Mouse (Mus musculus): ENCODE results near the gene 1600014C10Rik. TPM values are rescaled to one million over a fixed set of nuclear protein-coding genes. Genes with fewer than 3 reads are reported as not detected.

Gene 1600014C10Rik
- polyA plus RNA-seq, 1 experiment from 2014 or later = 18.5 TPM

DNA sequence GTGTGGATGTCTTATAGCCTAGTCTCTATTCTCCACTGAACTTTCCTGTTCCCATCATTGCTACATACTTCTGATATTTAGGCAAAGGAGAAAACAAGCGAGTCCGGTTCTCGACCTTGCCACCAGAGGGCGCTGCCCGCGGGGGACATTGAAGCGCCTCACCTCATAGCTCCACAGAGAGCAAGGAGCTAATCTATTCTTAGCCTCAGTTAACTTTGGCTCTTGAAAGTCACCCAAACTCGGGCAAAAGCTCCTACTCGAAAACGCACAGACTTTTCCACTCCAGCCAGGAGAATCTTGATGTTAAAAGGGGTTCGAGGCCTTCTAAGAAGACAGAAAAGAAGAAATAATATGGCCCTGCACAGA lies 438 bp upstream of the 1600014C10Rik start:
- peaks cover 9% of the 10 kb centered on the region for H3K4me1 ChIP-seq (replicated peaks; ENCODE audit: insufficient read depth, low read length)
- ATAC-seq (replicated peaks; ENCODE audit: low FRiP score, low read depth) (peak; percentile 40; the same call in 1 of the 2 replicates), DNase-seq (ENCODE audit: low spot score) (peak; percentile 87)
- H3K4me3 ChIP-seq (replicated peaks; ENCODE audit: low read depth, low read length) = peak overlapping the region; percentile 46
- under 1% methylated on average over 11 of the region's 11 CpGs for whole genome bisulfite sequencing
- no peaks in the 10 kb centered on the region for H3K36me3 ChIP-seq (ENCODE audit: insufficient read depth, low read length)
- peak overlapping the region; percentile 86 for H3K4me2 ChIP-seq (ENCODE audit: low read length)
- peak; percentile 95 for TF ChIP-seq CTCF (IDR thresholded peaks at IDR 0.05; ENCODE audit: low read depth)
- H3K27me3 ChIP-seq (ENCODE audit: insufficient read depth, low read length) = no peaks in the 10 kb centered on the region
- H3K27ac ChIP-seq = peak overlapping the region; percentile 84
- H3K9me3 ChIP-seq (replicated peaks; ENCODE audit: low read length) = no peaks in the 10 kb centered on the region
- peak overlapping the region; percentile 66 for H3K9ac ChIP-seq (ENCODE audit: low read depth, low read length)

DNA sequence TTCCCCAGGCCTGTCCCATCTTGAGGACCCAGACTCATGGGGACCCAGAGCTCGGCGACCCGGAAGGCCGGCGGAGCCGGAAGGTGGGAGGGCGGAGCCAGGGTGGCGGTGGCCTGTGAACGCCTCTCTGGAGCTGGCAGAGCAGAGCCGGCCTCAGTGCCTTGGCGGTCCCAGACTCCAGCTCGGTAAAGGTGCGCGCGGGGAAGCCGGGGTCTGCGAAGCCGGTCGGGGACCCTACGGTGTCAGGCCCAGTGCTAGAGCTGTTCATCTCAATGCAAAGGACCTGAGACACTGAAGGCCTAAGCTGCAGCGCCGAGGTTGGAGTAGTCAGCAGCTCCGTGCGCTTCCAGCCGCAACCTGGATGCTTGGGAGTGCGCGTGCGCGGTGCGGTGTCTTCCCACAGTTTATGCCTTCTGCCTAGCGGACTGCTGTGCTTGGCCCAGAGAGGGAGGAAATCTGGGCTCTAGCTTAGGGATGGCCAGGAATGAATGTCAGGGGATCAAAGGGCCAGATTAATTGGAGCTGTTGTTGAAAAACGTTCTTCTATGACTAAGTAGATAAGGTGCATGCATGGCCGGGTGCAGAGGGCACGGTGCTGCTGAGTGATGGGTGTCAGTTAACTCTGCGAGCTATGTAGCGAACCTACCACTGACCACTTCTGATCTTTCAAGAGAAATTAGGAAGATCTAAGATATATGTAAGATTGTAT lies 846 bp downstream of the 1600014C10Rik start:
- no peaks in the 10 kb centered on the region for H3K36me3 ChIP-seq (ENCODE audit: insufficient read depth, low read length)
- H3K4me3 ChIP-seq (replicated peaks; ENCODE audit: low read depth, low read length) = peak overlapping the region; percentile 46
- peaks cover 11% of the 10 kb centered on the region for H3K4me1 ChIP-seq (replicated peaks; ENCODE audit: insufficient read depth, low read length)
- H3K4me2 ChIP-seq (ENCODE audit: low read length) = peak overlapping the region; percentile 86
- H3K27me3 ChIP-seq (ENCODE audit: insufficient read depth, low read length) = no peaks in the 10 kb centered on the region
- DNase-seq (ENCODE audit: low spot score) = peak; percentile 91
- no peaks in the 10 kb centered on the region for H3K9me3 ChIP-seq (replicated peaks; ENCODE audit: low read length)
- no peak; the same call in 1 of the 2 replicates for TF ChIP-seq CTCF (IDR thresholded peaks at IDR 0.05; ENCODE audit: low read depth)
- ATAC-seq (replicated peaks; ENCODE audit: low FRiP score, low read depth) = peak; percentile 87
- H3K27ac ChIP-seq = peak overlapping the region; percentile 84
- WGBS = 3% methylated on average over 36 of the region's 36 CpGs
- H3K9ac ChIP-seq (ENCODE audit: low read depth, low read length) = peak overlapping the region; percentile 66

DNA sequence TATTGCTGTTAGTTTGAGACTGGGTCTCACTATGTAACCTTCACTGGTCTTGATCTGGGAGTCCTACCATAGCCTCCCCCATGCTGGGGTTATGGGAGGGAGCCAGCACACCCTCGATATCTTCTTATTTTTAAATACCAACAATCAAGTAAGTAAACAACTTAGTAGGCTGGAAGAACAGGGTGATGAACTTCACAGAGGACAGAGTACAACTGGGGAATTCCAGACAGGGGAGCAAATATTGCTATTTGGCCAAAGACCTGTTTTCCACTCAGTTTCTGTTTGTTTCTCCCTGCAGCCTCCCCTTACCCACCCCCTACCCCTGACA lies 1.4 kb downstream of the 1600014C10Rik start:
- Histone ChIP-seq H3K4me1 (replicated peaks; ENCODE audit: insufficient read depth, low read length) (peaks cover 12% of the 10 kb centered on the region), H3K27me3 (ENCODE audit: insufficient read depth, low read length) (no peaks in the 10 kb centered on the region), H3K36me3 (ENCODE audit: insufficient read depth, low read length) (no peaks in the 10 kb centered on the region), H3K4me3 (replicated peaks; ENCODE audit: low read depth, low read length) (peak overlapping the region; percentile 46), H3K27ac (no peak overlapping the region), H3K9me3 (replicated peaks; ENCODE audit: low read length) (no peaks in the 10 kb centered on the region), H3K4me2 (ENCODE audit: low read length) (peak overlapping the region; percentile 86), H3K9ac (ENCODE audit: low read depth, low read length) (no peak overlapping the region)
- no peak for ATAC-seq (replicated peaks; ENCODE audit: low FRiP score, low read depth)
- no peak for TF ChIP-seq CTCF (IDR thresholded peaks at IDR 0.05; ENCODE audit: low read depth)
- no peak for DNase-seq (ENCODE audit: low spot score)
- WGBS = 20% methylated on average over 1 of the region's 1 CpGs

DNA sequence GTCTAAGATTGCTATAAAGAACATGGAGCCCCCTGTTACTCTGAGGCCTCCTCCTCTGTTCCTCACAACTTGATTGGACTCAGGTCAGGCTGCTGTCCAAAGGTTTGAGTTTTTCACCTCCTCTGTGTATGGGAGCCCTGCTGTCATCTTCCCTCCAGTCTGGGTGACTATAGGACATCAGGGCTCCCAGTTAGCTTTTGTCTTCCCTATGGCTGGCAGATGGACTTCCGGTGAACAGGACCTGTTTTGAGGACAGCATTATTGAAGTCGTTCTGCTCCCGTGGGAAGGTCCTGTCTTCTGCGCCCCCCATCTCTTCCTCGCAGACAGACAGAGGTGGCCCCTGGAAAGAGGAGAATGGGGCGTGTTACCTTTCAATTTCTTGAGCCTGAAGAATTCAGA lies 1.8 kb downstream of the 1600014C10Rik start:
- H3K36me3 ChIP-seq (ENCODE audit: insufficient read depth, low read length) = no peaks in the 10 kb centered on the region
- WGBS = 85% methylated on average over 6 of the region's 6 CpGs
- H3K4me3 ChIP-seq (replicated peaks; ENCODE audit: low read depth, low read length) = no peak overlapping the region
- H3K27me3 ChIP-seq (ENCODE audit: insufficient read depth, low read length) = no peaks in the 10 kb centered on the region
- peak overlapping the region; percentile 86; the same call in 1 of the 2 replicates for H3K4me2 ChIP-seq (ENCODE audit: low read length)
- peaks cover 12% of the 10 kb centered on the region for H3K4me1 ChIP-seq (replicated peaks; ENCODE audit: insufficient read depth, low read length)
- no peak for TF ChIP-seq CTCF (IDR thresholded peaks at IDR 0.05; ENCODE audit: low read depth)
- H3K9ac ChIP-seq (ENCODE audit: low read depth, low read length) = no peak overlapping the region
- DNase-seq (ENCODE audit: low spot score) (no peak), ATAC-seq (replicated peaks; ENCODE audit: low FRiP score, low read depth) (no peak)
- H3K27ac ChIP-seq = no peak overlapping the region
- no peaks in the 10 kb centered on the region for H3K9me3 ChIP-seq (replicated peaks; ENCODE audit: low read length)

DNA sequence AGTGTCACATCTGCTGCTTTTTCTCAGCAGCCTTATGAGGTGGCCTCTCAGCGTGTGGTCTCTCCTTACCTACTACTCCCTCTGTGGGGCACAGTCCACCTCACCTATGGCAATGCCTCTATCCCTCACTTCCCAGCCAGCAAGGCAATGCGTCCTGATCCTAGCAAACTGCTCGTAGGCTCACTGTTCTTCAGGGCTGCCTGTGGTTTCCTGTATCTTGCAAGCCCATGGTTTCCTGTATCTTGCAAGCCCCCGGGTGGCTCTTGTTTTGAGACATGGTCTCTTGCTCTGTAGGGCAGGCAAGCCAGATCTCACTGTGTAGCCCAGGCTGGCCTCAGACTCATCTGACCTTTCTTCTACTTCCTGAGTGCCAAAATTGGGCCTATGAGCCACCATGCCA lies 3.8 kb downstream of the 1600014C10Rik start:
- DNase-seq (ENCODE audit: low spot score) (no peak), ATAC-seq (replicated peaks; ENCODE audit: low FRiP score, low read depth) (no peak)
- Histone ChIP-seq H3K36me3 (ENCODE audit: insufficient read depth, low read length) (no peaks in the 10 kb centered on the region), H3K27me3 (ENCODE audit: insufficient read depth, low read length) (no peaks in the 10 kb centered on the region), H3K4me3 (replicated peaks; ENCODE audit: low read depth, low read length) (no peak overlapping the region), H3K27ac (no peak overlapping the region), H3K4me2 (ENCODE audit: low read length) (no peak overlapping the region), H3K9ac (ENCODE audit: low read depth, low read length) (no peak overlapping the region), H3K9me3 (replicated peaks; ENCODE audit: low read length) (no peaks in the 10 kb centered on the region), H3K4me1 (replicated peaks; ENCODE audit: insufficient read depth, low read length) (peaks cover 12% of the 10 kb centered on the region)
- no peak for TF ChIP-seq CTCF (IDR thresholded peaks at IDR 0.05; ENCODE audit: low read depth)
- 76% methylated on average over 4 of the region's 4 CpGs for WGBS

DNA sequence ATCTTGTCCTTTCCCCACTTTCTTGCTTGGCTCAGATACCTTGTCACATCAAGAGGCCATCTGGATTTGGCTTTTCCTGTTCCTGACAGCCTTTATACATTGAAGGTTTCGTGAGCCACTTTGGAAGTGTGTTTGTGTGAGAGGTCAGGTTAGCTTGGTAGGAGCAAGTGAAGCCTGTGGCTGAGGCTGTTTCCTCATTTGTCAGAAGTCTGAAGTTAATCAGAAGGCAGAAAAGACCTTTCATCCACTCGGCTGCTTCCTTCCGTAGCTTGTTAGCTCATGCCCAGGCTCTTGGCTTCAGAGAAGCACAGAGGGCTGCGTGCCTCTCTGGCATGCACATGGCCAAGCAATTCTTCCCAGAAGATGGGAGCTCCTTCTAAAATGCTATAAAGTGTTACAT lies 4.8 kb downstream of the 1600014C10Rik start:
- WGBS = 74% methylated on average over 4 of the region's 4 CpGs
- H3K4me3 ChIP-seq (replicated peaks; ENCODE audit: low read depth, low read length) = no peak overlapping the region
- H3K4me2 ChIP-seq (ENCODE audit: low read length) = no peak overlapping the region
- H3K27me3 ChIP-seq (ENCODE audit: insufficient read depth, low read length) = no peaks in the 10 kb centered on the region
- DNase-seq (ENCODE audit: low spot score) (no peak), ATAC-seq (replicated peaks; ENCODE audit: low FRiP score, low read depth) (no peak)
- H3K27ac ChIP-seq = no peak overlapping the region
- H3K9ac ChIP-seq (ENCODE audit: low read depth, low read length) = no peak overlapping the region
- TF ChIP-seq CTCF (IDR thresholded peaks at IDR 0.05; ENCODE audit: low read depth) = no peak
- H3K36me3 ChIP-seq (ENCODE audit: insufficient read depth, low read length) = no peaks in the 10 kb centered on the region
- no peaks in the 10 kb centered on the region for H3K9me3 ChIP-seq (replicated peaks; ENCODE audit: low read length)
- H3K4me1 ChIP-seq (replicated peaks; ENCODE audit: insufficient read depth, low read length) = peaks cover 10% of the 10 kb centered on the region

All from kidney, postnatal 0 days (tissue).